Mouse (Mus musculus): ENCODE data around the gene Abcb8. TPM values are rescaled to one million over a fixed set of nuclear protein-coding genes. Genes with fewer than 3 reads are reported as not detected.

Abcb8 gene
- total and polyA plus RNA-seq, 3 experiments, result 76.9 to 124 TPM; not detected in 1

GRCm38 (mm10) chr5:24378700-24379099 is 14.8 kb upstream of the Abcb8 start:
- no peaks in the 10 kb centered on the region for H3K27me3 ChIP-seq (ENCODE audit: control insufficient read depth in 1 of 2, insufficient read depth in 2 of 2, low read length in 2 of 2)
- H3K27ac ChIP-seq (ENCODE audit: control insufficient read depth, low read depth, low read length), result peak overlapping the region; percentile 77
- H3K9me3 ChIP-seq (replicated peaks; ENCODE audit: insufficient read depth, low read length), result no peaks in the 10 kb centered on the region
- peak; percentile 76 for DNase-seq (ENCODE audit: low read depth, low spot score)
- peaks cover 0 to 43% of the 10 kb centered on the region in 2 experiments; a peak in 2 of 4 replicates for H3K36me3 ChIP-seq (ENCODE audit: control insufficient read depth in 1 of 2, insufficient read depth in 2 of 2, low read length in 2 of 2)
- H3K9ac ChIP-seq (ENCODE audit: control insufficient read depth, low read depth, low read length, poor library complexity, severe bottlenecking), result peak overlapping the region; percentile 34
- peaks cover 24 to 63% of the 10 kb centered on the region in 2 experiments for H3K4me1 ChIP-seq (ENCODE audit: control insufficient read depth in 1 of 2, insufficient read depth in 2 of 2, low read length in 2 of 2)
- no peaks in the 10 kb centered on the region; the same call in 1 of the 2 replicates for H3K79me2 ChIP-seq (ENCODE audit: control insufficient read depth, insufficient read depth, low read length, poor library complexity)
- no peak overlapping the region for H3K4me3 ChIP-seq (ENCODE audit: control insufficient read depth in 1 of 2, insufficient read depth in 1 of 2, low read depth in 2 of 2, low read length in 2 of 2)
- TF ChIP-seq GABPA (IDR thresholded peaks at IDR 0.05; ENCODE audit: low read depth, low read length), result no peak
- no peak for TF ChIP-seq CTCF (IDR thresholded peaks at IDR 0.05 in 2 of 3, conservative IDR thresholded peaks at IDR 0.05 in 1 of 3; ENCODE audit: control insufficient read depth in 1 of 3, insufficient read depth in 1 of 3, low read depth in 2 of 3, low read length in 3 of 3, poor library complexity in 1 of 3, severe bottlenecking in 1 of 3)
- TF ChIP-seq MXI1 (IDR thresholded peaks at IDR 0.05; ENCODE audit: low read depth, low read length), result no peak
- no peak for TF ChIP-seq ZC3H11A (IDR thresholded peaks at IDR 0.05; ENCODE audit: low read depth, low read length)
- peak; percentile 43; the same call in 1 of the 2 replicates for TF ChIP-seq TAL1 (IDR thresholded peaks at IDR 0.05; ENCODE audit: low read length)
- no peak for TF ChIP-seq USF2 (IDR thresholded peaks at IDR 0.05; ENCODE audit: borderline replicate concordance in 1 of 2, insufficient read depth in 1 of 2, low read depth in 1 of 2, low read length in 2 of 2)
- no peak for TF ChIP-seq CHD1 (IDR thresholded peaks at IDR 0.05; ENCODE audit: low read depth, low read length)
- TF ChIP-seq POLR2AphosphoS2 (IDR thresholded peaks at IDR 0.05; ENCODE audit: low read length), result no peak
- TF ChIP-seq SIN3A (IDR thresholded peaks at IDR 0.05; ENCODE audit: low read length), result peak; percentile 55; the same call in 1 of the 2 replicates
- TF ChIP-seq ZKSCAN1 (IDR thresholded peaks at IDR 0.05; ENCODE audit: low read depth, low read length), result no peak
- TF ChIP-seq HCFC1 (IDR thresholded peaks at IDR 0.05; ENCODE audit: low read depth, low read length), result no peak; the same call in 1 of the 2 replicates
- TF ChIP-seq MAX (IDR thresholded peaks at IDR 0.05; ENCODE audit: low read length), result no peak
- no peak for TF ChIP-seq RAD21 (IDR thresholded peaks at IDR 0.05; ENCODE audit: low read depth, low read length)
- TF ChIP-seq MEF2A (IDR thresholded peaks at IDR 0.05; ENCODE audit: extremely low read depth, insufficient replicate concordance, low read depth, low read length, poor library complexity, severe bottlenecking), result no peak
- no peak for TF ChIP-seq NRF1 (IDR thresholded peaks at IDR 0.05; ENCODE audit: insufficient read depth, low read depth, low read length, poor library complexity, severe bottlenecking)
- TF ChIP-seq NELFE (IDR thresholded peaks at IDR 0.05; ENCODE audit: low read depth, low read length), result 0 out of 2 replicates have a peak, but pooled peaks have one; percentile 38
- TF ChIP-seq MAFK (IDR thresholded peaks at IDR 0.05; ENCODE audit: borderline replicate concordance, low read depth, low read length), result no peak
- TF ChIP-seq MYB (IDR thresholded peaks at IDR 0.05; ENCODE audit: low read depth, low read length), result 0 out of 2 replicates have a peak, but pooled peaks have one; percentile 21
- peak; percentile 77 for TF ChIP-seq RCOR1 (IDR thresholded peaks at IDR 0.05; ENCODE audit: low read depth, low read length)
- TF ChIP-seq CHD2 (IDR thresholded peaks at IDR 0.05; ENCODE audit: low read length), result no peak
- TF ChIP-seq BHLHE40 (IDR thresholded peaks at IDR 0.05; ENCODE audit: borderline replicate concordance, low read depth, low read length), result no peak
- no peak for TF ChIP-seq USF1 (IDR thresholded peaks at IDR 0.05; ENCODE audit: low read depth, low read length)
- TF ChIP-seq MYC (IDR thresholded peaks at IDR 0.05; ENCODE audit: low read depth, low read length), result peak; percentile 43; the same call in 1 of the 2 replicates
- TF ChIP-seq EP300 (IDR thresholded peaks at IDR 0.05; ENCODE audit: low read depth in 1 of 2, low read length in 2 of 2), result peak; percentile 78 to 82; a peak in 3 of 4 replicates
- TF ChIP-seq UBTF (IDR thresholded peaks at IDR 0.05; ENCODE audit: borderline replicate concordance, insufficient read depth, low read depth, low read length), result no peak
- TF ChIP-seq ETS1 (IDR thresholded peaks at IDR 0.05; ENCODE audit: low read depth, low read length), result peak; percentile 53; the same call in 1 of the 2 replicates
- TF ChIP-seq ZMIZ1 (IDR thresholded peaks at IDR 0.05; ENCODE audit: low read depth, low read length), result no peak
- TF ChIP-seq TCF12 (IDR thresholded peaks at IDR 0.05; ENCODE audit: low read depth, low read length), result peak; percentile 55; the same call in 1 of the 2 replicates
- TF ChIP-seq JUND (IDR thresholded peaks at IDR 0.05; ENCODE audit: low read depth, low read length), result no peak
- no peak for TF ChIP-seq POLR2AphosphoS5 (IDR thresholded peaks at IDR 0.05; ENCODE audit: borderline replicate concordance, low read depth, low read length)
- TF ChIP-seq GATA1 (IDR thresholded peaks at IDR 0.05; ENCODE audit: low read depth, low read length), result peak; percentile 83
- TF ChIP-seq ZNF384 (IDR thresholded peaks at IDR 0.05; ENCODE audit: low read depth, low read length), result no peak
- TF ChIP-seq TBP (IDR thresholded peaks at IDR 0.05; ENCODE audit: low read depth, low read length), result peak; percentile 60
- no peak for TF ChIP-seq ELF1 (IDR thresholded peaks at IDR 0.05; ENCODE audit: low read depth, low read length)
- no peak for TF ChIP-seq KAT2A (conservative IDR thresholded peaks at IDR 0.05; ENCODE audit: low read depth, low read length)
- TF ChIP-seq E2F4 (IDR thresholded peaks at IDR 0.05; ENCODE audit: borderline replicate concordance, low read depth, low read length), result no peak
- TF ChIP-seq POLR2A (IDR thresholded peaks at IDR 0.05; ENCODE audit: control insufficient read depth in 1 of 2, insufficient read depth in 1 of 2, low read depth in 1 of 2, low read length in 2 of 2, poor library complexity in 1 of 2), result peak in 1 of 2 experiments; percentile 50; a peak in 2 of 4 replicates
